Mouse (Mus musculus) kidney, embryonic 15.5 days (tissue): ENCODE measurements at regions not wholly inside any gene's neighbourhood (a gene's known extent, or its start where the extent isn't known, plus 50 kb on each side); places are given as distances from the start of the nearest gene placed in this dataset.
A peak's percentile ranks its signal among the peaks of the same experiment; 100 is the strongest.
"Not testable (repeated sequence)": the region's sequence is repeated elsewhere in the genome, so short reads cannot be mapped to it uniquely, and the experiment has no call there.

ENCODE experiments used
- ATAC-seq: fragments of 200-750 bp; cut with Nextera tagmentation; replicated peaks from 2 replicates; pipeline ENCODE4 v1.8.0; 2017; ENCODE audit warnings: moderate TSS enrichment; ENCODE audit not compliant: low FRiP score
- H3K27ac ChIP-seq: fragments of 300-500 bp; sonication (generic); 2 replicates; pipeline ENCODE4 v1.5.1; 2015; ENCODE audit warnings: mild to moderate bottlenecking, inconsistent platforms
- H3K27me3 ChIP-seq: fragments of 300-500 bp; sonication (generic); 2 replicates; pipeline ENCODE4 v1.6.1; 2015; ENCODE audit warnings: inconsistent platforms
- H3K36me3 ChIP-seq: fragments of 300-500 bp; sonication (generic); 2 replicates; pipeline ENCODE4 v1.6.1; 2015; ENCODE audit warnings: inconsistent platforms
- H3K4me1 ChIP-seq: fragments of 300-500 bp; sonication (generic); 2 replicates; pipeline ENCODE4 v1.6.1; 2015; ENCODE audit warnings: inconsistent platforms
- H3K4me2 ChIP-seq: fragments of 300-500 bp; sonication (generic); 2 replicates; pipeline ENCODE4 v1.6.1; 2015; ENCODE audit warnings: moderate library complexity, mild to moderate bottlenecking, inconsistent platforms
- H3K4me3 ChIP-seq: fragments of 300-500 bp; sonication (generic); replicated peaks from 2 replicates; pipeline ENCODE4 v1.5.1; 2015; ENCODE audit warnings: mild to moderate bottlenecking, inconsistent platforms
- H3K9ac ChIP-seq: fragments of 300-500 bp; sonication (generic); 2 replicates; pipeline ENCODE4 v1.6.1; 2015; ENCODE audit warnings: mild to moderate bottlenecking, inconsistent platforms
- H3K9me3 ChIP-seq: fragments of 300-500 bp; sonication (generic); replicated peaks from 2 replicates; pipeline ENCODE4 v1.6.1; 2016; ENCODE audit warnings: inconsistent platforms
- WGBS: fragments of 180-500 bp; shearing (Covaris S2); methylation state at CpG from one replicate; pipeline ENCODE4 v1.1.7; 2015; ENCODE audit warnings: mixed read lengths; 5-methylcytosine and 5-hydroxymethylcytosine counted together

DNA sequence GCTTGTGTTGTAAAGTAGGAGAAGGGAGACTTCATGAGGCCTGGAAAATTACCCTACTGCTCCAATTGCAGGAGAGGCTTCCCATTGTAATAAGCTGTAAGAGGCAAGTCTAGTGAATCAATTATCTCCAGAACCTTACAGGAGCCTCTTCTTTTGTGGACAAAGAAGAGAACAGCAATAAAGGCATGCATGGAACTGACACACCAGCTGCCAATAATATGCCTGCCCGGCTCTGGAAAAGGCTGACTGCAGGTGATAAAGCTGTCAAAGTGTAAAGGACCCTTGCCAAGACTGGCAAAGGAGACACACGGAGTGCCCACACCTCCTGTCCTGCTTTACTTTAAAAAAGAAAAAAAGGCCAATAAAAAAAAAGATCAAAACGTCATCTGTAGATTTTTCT lies 209.0 kb downstream of the Faxc start:
- no peak overlapping the region for H3K4me3 ChIP-seq
- 54% methylated on average over 3 of the region's 3 CpGs for WGBS
- H3K9me3 ChIP-seq: no peaks in the 10 kb centered on the region
- no peaks in the 10 kb centered on the region for H3K4me1 ChIP-seq
- no peak overlapping the region for H3K9ac ChIP-seq
- ATAC-seq: no peak
- H3K4me2 ChIP-seq: no peak overlapping the region
- H3K27me3 ChIP-seq: peaks cover 2% of the 10 kb centered on the region; the same call in 1 of the 2 replicates
- no peak overlapping the region for H3K27ac ChIP-seq
- no peaks in the 10 kb centered on the region for H3K36me3 ChIP-seq

DNA sequence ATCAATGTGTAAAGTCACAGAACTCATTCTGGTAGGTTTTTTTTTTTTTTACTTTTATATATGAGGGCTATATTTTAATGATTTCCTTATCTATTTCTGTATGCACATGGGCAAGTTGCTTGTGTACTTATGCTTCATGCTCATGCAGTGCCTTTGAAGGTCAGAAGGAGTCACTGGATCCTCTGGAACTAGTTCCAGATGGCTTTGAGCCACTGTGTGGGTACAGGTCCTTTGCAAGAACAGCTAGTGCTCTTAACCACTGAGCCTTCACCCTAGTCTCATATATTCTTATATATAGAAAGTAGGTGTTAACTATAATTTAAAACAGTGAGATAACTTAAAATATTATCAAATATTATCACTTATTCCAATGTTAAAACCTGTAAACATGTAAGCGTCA lies 212.4 kb downstream of the Faxc start:
- H3K36me3 ChIP-seq: no peaks in the 10 kb centered on the region
- H3K27ac ChIP-seq: no peak overlapping the region
- H3K9me3 ChIP-seq: no peaks in the 10 kb centered on the region
- WGBS: 100% methylated on average over 1 of the region's 1 CpGs
- peaks cover 6% of the 10 kb centered on the region; the same call in 1 of the 2 replicates for H3K4me1 ChIP-seq
- ATAC-seq: no peak
- no peak overlapping the region for H3K4me3 ChIP-seq
- H3K27me3 ChIP-seq: no peaks in the 10 kb centered on the region
- H3K4me2 ChIP-seq: no peak overlapping the region
- no peak overlapping the region for H3K9ac ChIP-seq

DNA sequence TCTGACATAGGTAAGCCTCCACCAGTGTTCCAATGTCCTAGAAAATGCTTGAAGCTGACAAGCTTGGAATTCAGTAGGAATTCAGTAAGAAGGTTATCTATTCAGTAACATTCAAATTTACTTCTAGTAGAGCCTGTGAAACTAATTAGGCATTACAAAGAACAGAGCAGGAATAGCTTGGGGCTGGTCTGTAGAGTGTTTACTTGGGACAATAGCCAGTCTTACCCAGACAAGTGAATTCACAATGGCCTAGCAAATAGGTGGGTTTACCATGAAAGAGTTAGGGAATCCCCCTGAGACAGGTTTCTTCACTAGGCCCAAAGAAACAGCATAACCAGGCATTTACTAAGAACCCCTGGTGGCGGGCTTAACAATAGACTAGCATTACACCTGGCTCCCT lies 212.5 kb upstream of the Fbxl4 start:
- not testable (repeated sequence) for H3K27me3 ChIP-seq, H3K9ac ChIP-seq, H3K9me3 ChIP-seq, ATAC-seq, H3K36me3 ChIP-seq, H3K4me3 ChIP-seq, H3K4me2 ChIP-seq, H3K4me1 ChIP-seq, H3K27ac ChIP-seq
- 75% methylated on average over 1 of the region's 1 CpGs for WGBS

DNA sequence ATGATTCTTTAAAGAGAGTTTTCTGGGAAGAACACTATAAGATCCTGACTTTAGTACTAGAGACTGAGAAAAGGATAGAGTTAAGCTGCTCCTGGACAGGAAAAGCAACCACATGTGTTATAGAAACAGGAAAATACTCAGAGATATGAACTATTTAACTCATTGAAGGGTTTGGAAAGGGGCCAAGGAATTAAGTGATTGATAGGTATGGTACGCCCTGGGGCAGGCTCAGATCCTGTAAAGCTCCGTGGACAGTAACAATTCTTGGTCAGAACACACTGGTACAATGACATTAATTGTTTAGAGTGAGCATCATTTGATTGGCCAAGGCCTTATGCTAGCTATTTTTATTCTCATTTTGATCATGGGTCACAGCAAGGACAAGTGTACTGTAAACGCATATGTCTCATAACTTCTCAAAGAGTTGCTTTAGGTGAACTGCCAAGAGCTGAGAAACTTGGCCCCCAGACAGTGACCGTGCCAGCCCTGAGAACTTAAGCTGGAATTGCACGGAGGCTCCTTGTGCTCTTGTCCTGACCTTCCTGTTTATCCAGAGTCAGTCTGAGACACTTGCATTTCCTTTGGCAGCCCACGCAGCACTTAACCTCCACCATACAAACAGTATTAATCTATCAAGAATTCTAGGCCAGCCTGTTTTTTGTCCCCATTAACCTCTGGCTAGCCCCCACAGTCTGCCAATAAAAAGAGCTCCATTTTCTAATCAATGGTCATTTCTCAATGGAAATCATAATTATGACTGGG lies 210.5 kb upstream of the Fbxl4 start:
- peak; percentile 64 for ATAC-seq
- H3K9me3 ChIP-seq: no peaks in the 10 kb centered on the region
- H3K9ac ChIP-seq: no peak overlapping the region
- H3K36me3 ChIP-seq: no peaks in the 10 kb centered on the region
- peaks cover 8% of the 10 kb centered on the region; the same call in 1 of the 2 replicates for H3K27me3 ChIP-seq
- H3K4me2 ChIP-seq: no peak overlapping the region
- no peak overlapping the region for H3K4me3 ChIP-seq
- peaks cover 6% of the 10 kb centered on the region; the same call in 1 of the 2 replicates for H3K4me1 ChIP-seq
- H3K27ac ChIP-seq: no peak overlapping the region
- WGBS: 18% methylated on average over 6 of the region's 6 CpGs

DNA sequence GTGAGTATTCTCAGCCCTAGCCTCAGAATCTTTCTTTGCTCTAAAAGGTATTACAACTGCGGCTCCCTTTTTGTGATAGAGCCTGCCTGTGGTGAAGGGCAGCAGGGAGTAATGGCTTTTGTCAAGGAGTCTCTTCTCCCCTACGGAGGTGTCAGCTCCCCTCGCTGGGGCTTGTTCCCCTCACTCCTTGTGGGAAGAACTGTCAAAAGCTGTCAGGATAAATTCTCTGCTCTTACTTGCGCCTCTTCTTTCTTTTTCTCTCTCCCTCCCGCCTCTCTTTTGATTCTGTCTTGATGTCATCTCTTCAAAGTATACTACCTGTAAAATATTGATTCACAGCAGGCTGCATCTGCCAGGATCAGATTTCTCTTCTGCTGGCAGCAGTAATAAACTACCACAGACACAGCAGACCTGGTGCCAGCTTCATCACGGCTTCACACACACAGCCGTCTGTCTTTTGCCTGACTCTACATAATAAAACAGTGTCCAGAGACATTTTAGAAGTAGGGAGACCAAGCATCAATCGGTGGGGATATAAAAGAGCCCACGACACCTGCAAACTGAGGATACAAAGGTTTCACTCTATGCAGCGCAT lies 205.3 kb upstream of the Fbxl4 start:
- Histone ChIP-seq H3K27me3 (peaks cover 33% of the 10 kb centered on the region), H3K9ac (no peak overlapping the region), H3K4me2 (peak overlapping the region; percentile 33; the same call in 1 of the 2 replicates), H3K4me1 (peaks cover 6% of the 10 kb centered on the region; the same call in 1 of the 2 replicates), H3K27ac (no peak overlapping the region), H3K9me3 (no peaks in the 10 kb centered on the region), H3K36me3 (no peaks in the 10 kb centered on the region), H3K4me3 (no peak overlapping the region)
- WGBS: 10% methylated on average over 10 of the region's 10 CpGs
- ATAC-seq: 0 out of 2 replicates have a peak, but pooled peaks have one; percentile 25

DNA sequence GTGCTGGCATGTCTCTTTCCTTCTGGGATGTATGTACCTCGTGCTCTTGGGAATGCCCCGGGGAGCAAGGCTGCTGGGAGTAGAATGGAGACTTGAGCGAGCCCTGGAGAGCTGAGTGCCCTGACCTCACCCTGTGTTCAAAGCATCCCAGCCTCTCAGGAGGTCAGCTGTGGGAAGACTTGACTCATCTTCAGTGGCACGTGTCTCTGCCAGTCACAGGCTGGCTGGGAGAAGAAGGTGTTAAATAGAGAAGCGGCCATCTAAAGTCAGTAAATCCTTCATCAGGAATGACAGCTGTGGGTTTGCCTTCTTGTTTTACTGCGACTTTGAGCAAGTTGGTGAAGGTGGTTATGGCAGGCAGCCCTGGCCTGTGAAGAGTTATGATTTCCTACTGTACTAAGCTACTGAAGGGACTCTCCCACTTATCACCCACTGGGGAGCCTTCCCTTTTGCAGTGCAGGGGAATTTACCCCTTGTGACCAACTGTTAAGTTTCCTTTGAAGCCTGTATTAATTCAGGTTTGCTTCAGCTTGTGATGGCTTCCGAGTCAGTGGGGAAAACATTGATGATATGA lies 204.3 kb upstream of the Fbxl4 start:
- Histone ChIP-seq H3K4me2 (no peak overlapping the region), H3K9me3 (no peaks in the 10 kb centered on the region), H3K27me3 (peaks cover 33% of the 10 kb centered on the region), H3K27ac (no peak overlapping the region), H3K4me1 (0 out of 2 replicates have a peak, but pooled peaks cover 4% of the 10 kb centered on the region), H3K9ac (no peak overlapping the region), H3K4me3 (no peak overlapping the region), H3K36me3 (no peaks in the 10 kb centered on the region)
- 16% methylated on average over 7 of the region's 7 CpGs for WGBS
- no peak for ATAC-seq

DNA sequence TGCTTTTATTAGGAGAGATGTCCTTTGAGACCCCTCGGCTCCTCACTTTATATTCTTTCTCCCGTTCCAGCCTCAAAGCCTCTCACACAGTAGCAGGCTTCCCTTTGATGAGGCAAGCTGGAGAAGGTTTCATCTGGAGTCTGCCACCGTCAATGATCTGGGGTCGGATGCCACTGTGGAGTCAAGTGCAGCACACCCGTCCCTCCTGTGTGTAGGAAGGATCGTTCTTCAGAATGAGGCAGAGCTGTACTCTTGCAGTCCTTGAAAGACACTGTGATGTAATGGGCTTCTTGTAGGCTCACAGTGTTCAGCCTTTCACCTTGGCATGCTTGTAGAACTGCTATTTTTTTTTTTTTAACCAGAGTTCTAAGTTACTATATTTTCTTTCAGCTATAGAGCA lies 203.7 kb upstream of the Fbxl4 start:
- WGBS: 31% methylated on average over 6 of the region's 6 CpGs
- Histone ChIP-seq H3K27ac (no peak overlapping the region), H3K4me1 (0 out of 2 replicates have a peak, but pooled peaks cover 4% of the 10 kb centered on the region), H3K27me3 (peaks cover 33% of the 10 kb centered on the region), H3K4me2 (no peak overlapping the region), H3K36me3 (no peaks in the 10 kb centered on the region), H3K4me3 (no peak overlapping the region), H3K9ac (no peak overlapping the region), H3K9me3 (no peaks in the 10 kb centered on the region)
- ATAC-seq: no peak

DNA sequence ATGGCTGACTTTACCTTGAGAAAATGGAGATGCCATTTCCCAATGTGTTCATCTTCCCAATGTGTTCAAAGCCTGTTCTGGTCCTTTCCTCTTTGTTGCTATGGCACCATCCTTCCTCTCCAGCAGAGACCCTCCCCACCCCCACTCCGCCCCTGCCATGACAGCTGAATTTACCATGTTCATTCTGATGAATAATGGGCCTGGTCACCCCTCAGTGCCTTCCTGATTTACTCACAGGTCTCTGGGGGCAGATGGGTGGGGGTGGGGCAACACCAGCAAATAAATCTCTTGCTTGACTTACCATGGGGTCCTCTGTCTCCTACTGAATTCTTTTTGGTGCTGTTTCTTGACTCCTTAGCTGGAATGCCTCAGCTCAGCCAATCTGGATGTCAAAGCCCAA lies 170.9 kb upstream of the Fbxl4 start:
- Histone ChIP-seq H3K9ac (no peak overlapping the region), H3K4me1 (no peaks in the 10 kb centered on the region), H3K4me2 (no peak overlapping the region), H3K27ac (no peak overlapping the region), H3K9me3 (no peaks in the 10 kb centered on the region), H3K36me3 (no peaks in the 10 kb centered on the region), H3K27me3 (no peaks in the 10 kb centered on the region), H3K4me3 (no peak overlapping the region)
- 26% methylated on average over 1 of the region's 1 CpGs for WGBS
- ATAC-seq: peak; percentile 66

DNA sequence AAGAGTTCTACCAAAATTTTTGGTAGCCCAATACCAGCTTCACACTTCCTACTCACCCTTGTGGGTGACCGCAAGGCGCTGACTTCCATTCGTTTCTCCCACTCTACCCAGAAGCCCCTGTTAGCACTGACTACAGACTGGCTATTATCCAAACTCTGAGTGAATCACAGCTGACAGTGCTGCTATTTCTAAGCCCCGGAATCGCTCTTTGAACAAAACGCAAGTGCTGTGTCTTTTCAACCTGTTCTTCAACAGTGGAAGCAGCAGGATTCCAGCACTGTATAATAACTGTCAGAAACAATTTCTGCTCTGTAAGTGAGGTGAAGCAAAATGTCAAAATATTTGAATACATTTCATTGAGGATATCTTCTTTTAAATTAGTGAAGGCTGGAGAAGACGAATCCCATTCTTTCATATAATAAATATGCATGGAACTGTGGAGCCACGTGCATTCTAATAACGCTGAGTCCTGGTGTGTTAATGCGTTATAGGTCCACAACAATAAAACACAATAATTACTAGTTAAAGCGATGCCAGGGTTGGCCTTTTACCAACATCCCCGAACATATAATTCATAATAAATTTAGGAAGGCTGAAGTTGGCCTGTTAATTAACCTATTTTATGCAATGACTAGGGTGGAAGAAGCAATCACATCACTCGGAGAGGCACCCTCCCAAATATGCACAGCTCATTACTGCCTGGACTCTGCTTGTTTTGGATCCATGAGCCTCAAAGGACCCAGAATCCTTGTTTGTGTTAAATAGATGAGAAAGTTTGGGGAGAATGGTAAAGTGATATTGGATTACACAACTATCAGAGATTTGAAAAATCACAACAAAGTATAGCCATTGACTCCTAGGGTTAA lies 169.0 kb upstream of the Fbxl4 start:
- WGBS: 87% methylated on average over 13 of the region's 13 CpGs

DNA sequence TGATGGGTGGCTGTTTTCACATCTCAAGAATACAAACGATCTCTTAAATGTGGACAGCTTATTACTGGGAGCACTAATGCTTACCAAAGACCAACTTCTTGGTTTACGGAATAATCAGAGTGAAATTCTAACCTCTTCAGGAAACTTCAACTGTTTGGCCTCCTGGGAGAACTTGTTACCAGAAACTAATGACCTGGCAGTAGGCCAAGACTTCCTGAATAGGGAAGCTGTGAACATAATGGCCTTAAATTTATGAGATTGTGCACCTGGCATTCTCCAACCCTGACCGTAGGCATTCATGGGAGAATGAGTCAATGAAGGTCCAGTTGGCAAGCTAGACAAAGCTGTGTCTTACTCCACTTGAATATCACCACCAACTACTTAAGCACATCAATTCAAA lies 160.8 kb upstream of the Fbxl4 start:
- 23% methylated on average over 3 of the region's 3 CpGs for WGBS
- ATAC-seq: 0 out of 2 replicates have a peak, but pooled peaks have one; percentile 58
- H3K4me2 ChIP-seq: no peak overlapping the region
- no peaks in the 10 kb centered on the region for H3K9me3 ChIP-seq
- H3K4me1 ChIP-seq: 0 out of 2 replicates have a peak, but pooled peaks cover 5% of the 10 kb centered on the region
- no peaks in the 10 kb centered on the region for H3K27me3 ChIP-seq
- H3K36me3 ChIP-seq: no peaks in the 10 kb centered on the region
- no peak overlapping the region for H3K27ac ChIP-seq
- H3K4me3 ChIP-seq: no peak overlapping the region
- H3K9ac ChIP-seq: no peak overlapping the region

More for the DNA sequence above, 169.0 kb upstream of the Fbxl4 start:
- Histone ChIP-seq H3K27ac (no peak overlapping the region), H3K36me3 (no peaks in the 10 kb centered on the region), H3K4me1 (no peaks in the 10 kb centered on the region), H3K4me2 (no peak overlapping the region), H3K9ac (no peak overlapping the region), H3K9me3 (no peaks in the 10 kb centered on the region), H3K4me3 (no peak overlapping the region), H3K27me3 (no peaks in the 10 kb centered on the region)
- ATAC-seq: no peak

DNA sequence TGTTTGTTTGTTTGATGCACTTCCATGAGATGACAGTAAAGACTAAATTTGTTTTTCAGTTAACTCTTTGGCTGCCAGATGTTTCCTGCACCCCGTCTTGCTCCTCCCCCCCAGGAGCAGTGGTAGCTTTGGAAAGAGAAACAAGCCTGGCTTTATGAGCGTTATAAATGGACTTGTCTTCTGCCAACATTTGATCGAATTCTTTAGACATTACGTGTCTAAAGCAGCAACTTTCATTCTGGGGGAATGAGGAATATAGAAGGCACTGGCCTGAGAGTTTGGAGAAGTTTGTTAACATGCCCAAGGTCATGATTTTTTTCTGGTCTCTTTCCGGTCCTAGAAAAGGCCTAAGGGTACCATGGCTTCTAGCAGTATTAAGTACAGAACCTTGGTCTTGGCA lies 148.8 kb upstream of the Fbxl4 start:
- H3K4me2 ChIP-seq: no peak overlapping the region
- ATAC-seq: no peak
- no peak overlapping the region for H3K9ac ChIP-seq
- 61% methylated on average over 5 of the region's 5 CpGs for WGBS
- no peaks in the 10 kb centered on the region for H3K4me1 ChIP-seq
- no peaks in the 10 kb centered on the region for H3K27me3 ChIP-seq
- no peak overlapping the region for H3K27ac ChIP-seq
- H3K36me3 ChIP-seq: no peaks in the 10 kb centered on the region
- no peaks in the 10 kb centered on the region for H3K9me3 ChIP-seq
- no peak overlapping the region for H3K4me3 ChIP-seq
